Mouse (Mus musculus) CH12.LX (cell line): ENCODE measurements around the gene Cbx1.

Experiments
- CTCF ChIP-seq, 2 experiments: IDR thresholded peaks in 1 of 2; conservative IDR thresholded peaks in 1 of 2; 2 replicates each; pipeline ENCODE4 v1.5.1; 2011 to 2012; ENCODE audit warnings: low read depth in 2 of 2, low read length in 2 of 2, improper control_type of control experiment in 1 of 2, inconsistent platforms in 1 of 2, mild to moderate bottlenecking in 1 of 2, moderate library complexity in 1 of 2
- E2F4 ChIP-seq: IDR thresholded peaks from 2 replicates; pipeline ENCODE4 v1.6.1; 2011; ENCODE audit warnings: low read depth, low read length, improper control_type of control experiment; ENCODE audit not compliant: insufficient replicate concordance
- POLR2A ChIP-seq: IDR thresholded peaks from 2 replicates; pipeline ENCODE4 v1.6.1; 2011; ENCODE audit warnings: low read depth, mild to moderate bottlenecking, improper control_type of control experiment, low read length
- USF1 ChIP-seq: IDR thresholded peaks from 2 replicates; pipeline ENCODE4 v1.6.1; 2014; ENCODE audit warnings: low read depth, mild to moderate bottlenecking, inconsistent platforms, low read length, improper control_type of control experiment

GRCm38 (mm10) chr11:96771274-96771975 lies 17.5 kb upstream of the Cbx1 start:
- TF ChIP-seq CTCF (conservative IDR thresholded peaks at IDR 0.05 in 1 of 2, IDR thresholded peaks at IDR 0.05 in 1 of 2; ENCODE audit: low read depth in 2 of 2, low read length in 2 of 2): no peak
- TF ChIP-seq USF1: no peak
- no peak for TF ChIP-seq E2F4
- TF ChIP-seq POLR2A: no peak; the same call in 1 of the 2 replicates
